Mouse (Mus musculus) hindbrain, embryonic 15.5 days (tissue): ENCODE data around the gene Ush2a. TPM values are rescaled to one million over a fixed set of nuclear protein-coding genes. Genes with fewer than 3 reads are reported as not detected.

Experiments
- ATAC-seq: fragments of 200-750 bp; cut with Nextera tagmentation; 2 replicates; pipeline ENCODE4 v1.8.0; 2017; ENCODE audit warnings: low read depth, moderate number of reproducible peaks, moderate TSS enrichment; ENCODE audit not compliant: low FRiP score
- H3K27ac ChIP-seq: fragments of 300-500 bp; sonication (generic); replicated peaks from 2 replicates; pipeline ENCODE4 v1.5.1; 2015; ENCODE audit warnings: mild to moderate bottlenecking, inconsistent platforms
- H3K27me3 ChIP-seq: fragments of 300-500 bp; sonication (generic); 2 replicates; pipeline ENCODE4 v1.6.1; 2015; ENCODE audit warnings: control low read depth, inconsistent platforms
- H3K36me3 ChIP-seq: fragments of 300-500 bp; sonication (generic); 2 replicates; pipeline ENCODE4 v1.6.1; 2015; ENCODE audit warnings: control low read depth, inconsistent platforms
- H3K4me1 ChIP-seq: fragments of 300-500 bp; sonication (generic); replicated peaks from 2 replicates; pipeline ENCODE4 v1.6.1; 2015; ENCODE audit warnings: control low read depth, inconsistent platforms
- H3K4me2 ChIP-seq: fragments of 300-500 bp; sonication (generic); 2 replicates; pipeline ENCODE4 v1.6.1; 2015; ENCODE audit warnings: moderate library complexity, mild to moderate bottlenecking, inconsistent platforms
- H3K4me3 ChIP-seq: fragments of 300-500 bp; sonication (generic); 2 replicates; pipeline ENCODE4 v1.5.1; 2015; ENCODE audit warnings: mild to moderate bottlenecking, inconsistent platforms
- H3K9ac ChIP-seq: fragments of 300-500 bp; sonication (generic); 2 replicates; pipeline ENCODE4 v1.6.1; 2015; ENCODE audit warnings: inconsistent platforms
- H3K9me3 ChIP-seq: fragments of 300-500 bp; sonication (generic); 2 replicates; pipeline ENCODE4 v1.6.1; 2016; ENCODE audit warnings: control low read depth, inconsistent platforms
- WGBS: fragments of 180-500 bp; shearing (Covaris S2); methylation state at CpG from one replicate; pipeline ENCODE4 v1.1.7; 2015; 5-methylcytosine and 5-hydroxymethylcytosine counted together
- polyA plus RNA-seq: library from polyadenylated mRNA; unstranded; fragments of >200 nt; fragmentation: Nextera tagmentation; extraction: Ambion mirVana; gene quantifications from 2 replicates; pipeline ENCODE4 v1.2.1, GENCODE M21; 2015

Gene Ush2a
- polyA plus RNA-seq, 1 experiment from 2014 or later, result 0.08 TPM

DNA sequence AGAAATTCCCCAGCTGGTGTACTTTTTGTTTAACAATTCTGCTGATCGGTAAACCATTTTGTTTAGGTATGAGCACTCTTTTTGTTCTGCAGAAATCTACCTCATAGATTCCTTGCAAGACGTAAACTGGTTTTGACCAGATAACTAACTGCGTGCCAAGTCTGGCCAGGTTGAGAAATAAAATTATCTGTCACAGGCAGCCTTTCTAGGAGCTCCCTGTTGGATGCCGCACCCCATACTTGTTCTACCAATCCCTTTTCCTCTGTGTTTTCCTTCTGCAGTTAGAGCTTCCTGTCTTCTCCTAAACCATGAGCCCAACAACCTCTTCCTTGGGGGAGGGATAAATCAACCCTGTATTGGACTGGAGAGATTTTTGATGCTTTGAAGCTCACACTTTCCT is 145.4 kb downstream of the Ush2a start:
- no peak overlapping the region for H3K4me2 ChIP-seq
- ATAC-seq, result no peak
- H3K27ac ChIP-seq, result no peak overlapping the region
- H3K27me3 ChIP-seq, result no peaks in the 10 kb centered on the region
- H3K4me1 ChIP-seq, result no peaks in the 10 kb centered on the region
- no peak overlapping the region for H3K9ac ChIP-seq
- H3K36me3 ChIP-seq, result no peaks in the 10 kb centered on the region
- 91% methylated on average over 4 of the region's 4 CpGs for WGBS
- H3K4me3 ChIP-seq, result no peak overlapping the region
- no peaks in the 10 kb centered on the region for H3K9me3 ChIP-seq

- no peak overlapping the region for H3K9ac ChIP-seq
- 82% methylated on average over 8 of the region's 8 CpGs for WGBS
- no peak overlapping the region for H3K4me3 ChIP-seq
- no peaks in the 10 kb centered on the region for H3K9me3 ChIP-seq
- no peaks in the 10 kb centered on the region for H3K27me3 ChIP-seq
- H3K4me1 ChIP-seq, result no peaks in the 10 kb centered on the region
- no peak overlapping the region for H3K4me2 ChIP-seq
- ATAC-seq, result no peak
- H3K36me3 ChIP-seq, result no peaks in the 10 kb centered on the region
- no peak overlapping the region for H3K27ac ChIP-seq
Observed at GRCm38 (mm10) chr1:188407613-188408386, 146.0 kb downstream of the Ush2a start.

DNA sequence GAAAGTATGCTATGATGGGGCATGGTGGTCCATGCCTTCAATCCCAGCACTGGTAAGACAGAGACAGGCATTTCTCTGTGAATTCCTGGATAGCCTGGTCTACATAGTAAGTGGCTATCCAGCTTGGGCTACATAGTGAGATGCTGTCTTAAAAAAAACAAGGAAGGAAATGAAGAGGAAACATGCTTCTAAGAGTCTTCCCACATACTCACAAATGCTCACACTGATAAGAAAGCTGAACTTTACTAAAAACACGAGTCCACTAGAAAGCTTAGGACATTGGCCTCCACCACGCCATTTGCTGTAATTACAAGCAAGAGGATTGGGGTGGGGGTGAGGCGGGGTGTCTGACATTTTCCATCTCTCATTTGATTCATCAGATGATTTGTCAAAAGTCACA is 148.7 kb downstream of the Ush2a start:
- H3K4me2 ChIP-seq, result no peak overlapping the region
- H3K27me3 ChIP-seq, result no peaks in the 10 kb centered on the region
- WGBS, result 89% methylated on average over 3 of the region's 3 CpGs
- no peaks in the 10 kb centered on the region for H3K36me3 ChIP-seq
- no peak overlapping the region for H3K4me3 ChIP-seq
- H3K27ac ChIP-seq, result no peak overlapping the region
- no peak overlapping the region for H3K9ac ChIP-seq
- no peaks in the 10 kb centered on the region for H3K4me1 ChIP-seq
- H3K9me3 ChIP-seq, result no peaks in the 10 kb centered on the region
- ATAC-seq, result no peak

- 94% methylated on average over 2 of the region's 2 CpGs for WGBS
- no peak for ATAC-seq
- Histone ChIP-seq H3K4me2 (no peak overlapping the region), H3K27me3 (no peaks in the 10 kb centered on the region), H3K9me3 (no peaks in the 10 kb centered on the region), H3K9ac (no peak overlapping the region), H3K36me3 (no peaks in the 10 kb centered on the region), H3K4me1 (no peaks in the 10 kb centered on the region), H3K4me3 (no peak overlapping the region), H3K27ac (no peak overlapping the region)
Observed at GRCm38 (mm10) chr1:188420543-188420942, 158.7 kb downstream of the Ush2a start.

DNA sequence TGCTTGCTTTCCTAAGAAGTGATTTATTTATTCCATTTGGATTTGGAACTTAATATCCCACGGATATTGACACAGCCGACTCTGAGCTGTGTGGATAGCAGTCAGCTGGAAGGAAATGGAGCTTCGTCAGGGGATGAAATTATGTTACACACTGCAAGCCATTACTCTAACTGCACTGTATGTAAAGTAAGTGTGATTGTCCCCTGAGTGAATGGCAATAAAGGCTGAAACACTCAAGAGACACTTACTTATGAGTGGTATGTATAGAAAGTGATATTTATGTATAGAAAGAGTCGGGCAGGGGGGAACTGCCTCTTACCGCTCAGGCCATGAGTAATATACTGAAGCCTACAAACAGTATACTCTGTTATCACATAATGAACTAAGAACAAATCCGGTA is 166.3 kb downstream of the Ush2a start:
- Histone ChIP-seq H3K9me3 (no peaks in the 10 kb centered on the region), H3K27ac (no peak overlapping the region), H3K27me3 (no peaks in the 10 kb centered on the region), H3K4me2 (no peak overlapping the region), H3K4me1 (no peaks in the 10 kb centered on the region), H3K36me3 (no peaks in the 10 kb centered on the region), H3K9ac (no peak overlapping the region), H3K4me3 (no peak overlapping the region)
- no peak for ATAC-seq
- 65% methylated on average over 6 of the region's 6 CpGs for WGBS

GRCm38 (mm10) chr1:188430689-188431088 is 168.9 kb downstream of the Ush2a start:
- Histone ChIP-seq H3K9me3 (no peaks in the 10 kb centered on the region), H3K27me3 (no peaks in the 10 kb centered on the region), H3K4me2 (no peak overlapping the region), H3K4me1 (no peaks in the 10 kb centered on the region), H3K27ac (no peak overlapping the region), H3K9ac (no peak overlapping the region), H3K36me3 (no peaks in the 10 kb centered on the region), H3K4me3 (no peak overlapping the region)
- no peak for ATAC-seq
- WGBS, result 65% methylated on average over 3 of the region's 3 CpGs

- Histone ChIP-seq H3K4me1 (no peaks in the 10 kb centered on the region), H3K27me3 (no peaks in the 10 kb centered on the region), H3K36me3 (no peaks in the 10 kb centered on the region), H3K9ac (no peak overlapping the region), H3K9me3 (no peaks in the 10 kb centered on the region), H3K27ac (no peak overlapping the region), H3K4me3 (no peak overlapping the region), H3K4me2 (no peak overlapping the region)
- 76% methylated on average over 5 of the region's 5 CpGs for WGBS
- no peak for ATAC-seq
Observed at GRCm38 (mm10) chr1:188447964-188448363, 186.1 kb downstream of the Ush2a start.

DNA sequence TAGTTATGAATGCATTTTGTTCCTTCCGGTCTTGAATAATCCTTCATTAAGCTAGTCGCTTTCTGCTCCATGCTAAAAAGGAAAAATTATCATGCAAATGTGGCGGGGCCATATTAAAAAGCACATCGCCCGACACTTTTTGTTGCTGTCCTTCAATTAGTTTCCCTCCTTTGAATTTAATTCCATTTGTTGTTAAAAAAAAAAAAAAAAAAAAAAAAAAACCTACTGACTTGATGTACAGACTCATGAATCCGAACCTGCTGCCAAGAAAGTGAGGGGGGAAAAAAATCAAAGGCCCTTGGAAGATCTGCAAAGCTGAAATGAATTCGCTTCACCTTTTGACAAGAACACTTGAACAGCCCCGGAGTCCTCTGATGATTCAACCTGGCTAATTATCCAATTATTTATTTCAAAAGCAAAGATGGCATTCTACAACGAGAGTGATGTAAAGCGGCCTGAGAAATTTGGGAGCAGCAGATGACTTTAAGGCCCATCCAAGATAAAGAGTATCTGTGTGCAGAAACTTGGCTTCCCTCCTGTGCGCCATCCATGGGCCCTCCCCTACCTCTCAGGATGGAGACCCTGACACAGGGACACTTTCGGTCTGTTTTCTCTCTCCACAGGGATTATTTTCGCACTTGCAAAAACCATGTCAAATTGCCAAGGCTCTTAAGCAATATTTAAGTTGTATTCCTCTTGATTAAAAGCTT is 194.8 kb downstream of the Ush2a start:
- 46% methylated on average over 13 of the region's 13 CpGs for WGBS
- Histone ChIP-seq H3K36me3 (no peaks in the 10 kb centered on the region), H3K9ac (no peak overlapping the region), H3K27me3 (no peaks in the 10 kb centered on the region), H3K4me2 (no peak overlapping the region), H3K4me3 (no peak overlapping the region), H3K9me3 (no peaks in the 10 kb centered on the region), H3K27ac (no peak overlapping the region), H3K4me1 (peaks cover 20% of the 10 kb centered on the region)
- no peak for ATAC-seq

DNA sequence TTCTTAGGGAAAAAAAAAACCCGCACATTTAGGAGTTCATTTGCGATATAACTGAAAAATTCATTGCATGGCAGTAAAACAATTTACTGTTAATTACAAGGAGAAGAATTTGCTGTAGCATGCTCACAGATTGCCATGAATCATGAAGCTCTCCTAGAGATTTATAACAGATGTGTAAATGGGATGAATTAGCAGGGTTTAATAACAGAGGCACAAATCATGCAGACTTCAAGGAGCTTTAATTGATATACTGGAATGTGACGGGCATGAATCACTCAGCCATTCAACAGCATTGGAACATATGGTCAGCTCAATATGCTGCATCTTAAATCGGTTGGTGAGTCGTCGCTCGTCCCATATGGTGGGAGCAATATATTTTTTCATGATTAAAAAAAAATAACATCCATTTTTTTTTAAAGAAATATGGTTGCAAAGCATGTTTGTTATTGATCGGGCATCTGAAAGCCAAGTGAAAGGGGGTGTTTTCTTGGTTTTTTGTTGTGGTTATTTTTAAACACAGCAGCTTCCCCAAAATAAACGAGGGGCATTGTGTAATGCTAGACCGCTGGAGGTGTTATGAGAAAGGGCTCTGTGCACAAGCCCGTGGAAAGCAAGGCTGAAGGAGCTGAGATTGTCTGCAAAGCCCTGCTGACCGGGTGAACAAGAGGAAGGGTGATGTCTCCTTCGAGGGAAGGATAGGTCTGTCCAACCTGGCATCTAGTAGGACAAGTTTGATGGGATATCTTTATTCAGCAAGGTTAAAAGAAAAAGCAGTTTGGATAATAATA is 195.6 kb downstream of the Ush2a start:
- Histone ChIP-seq H3K4me2 (no peak overlapping the region), H3K36me3 (no peaks in the 10 kb centered on the region), H3K9me3 (no peaks in the 10 kb centered on the region), H3K27me3 (no peaks in the 10 kb centered on the region), H3K4me3 (no peak overlapping the region), H3K4me1 (peaks cover 20% of the 10 kb centered on the region), H3K27ac (no peak overlapping the region), H3K9ac (no peak overlapping the region)
- WGBS, result 37% methylated on average over 13 of the region's 13 CpGs
- ATAC-seq, result no peak

- Histone ChIP-seq H3K4me1 (peaks cover 18% of the 10 kb centered on the region), H3K27me3 (no peaks in the 10 kb centered on the region), H3K27ac (no peak overlapping the region), H3K4me2 (no peak overlapping the region), H3K4me3 (no peak overlapping the region), H3K36me3 (no peaks in the 10 kb centered on the region), H3K9ac (no peak overlapping the region), H3K9me3 (no peaks in the 10 kb centered on the region)
- 88% methylated on average over 2 of the region's 2 CpGs for WGBS
- no peak for ATAC-seq
Observed at GRCm38 (mm10) chr1:188461203-188461602, 199.4 kb downstream of the Ush2a start.

GRCm38 (mm10) chr1:188464653-188465052 is 202.8 kb downstream of the Ush2a start:
- Histone ChIP-seq H3K4me3 (no peak overlapping the region), H3K36me3 (no peaks in the 10 kb centered on the region), H3K9ac (no peak overlapping the region), H3K27me3 (no peaks in the 10 kb centered on the region), H3K4me2 (no peak overlapping the region), H3K9me3 (no peaks in the 10 kb centered on the region), H3K4me1 (no peaks in the 10 kb centered on the region), H3K27ac (no peak overlapping the region)
- ATAC-seq, result no peak

- Histone ChIP-seq H3K27ac (no peak overlapping the region), H3K4me2 (no peak overlapping the region), H3K4me3 (no peak overlapping the region), H3K9me3 (no peaks in the 10 kb centered on the region), H3K4me1 (no peaks in the 10 kb centered on the region), H3K9ac (no peak overlapping the region), H3K36me3 (no peaks in the 10 kb centered on the region), H3K27me3 (no peaks in the 10 kb centered on the region)
- ATAC-seq, result peak; percentile 71
- WGBS, result 56% methylated on average over 10 of the region's 10 CpGs
Observed at GRCm38 (mm10) chr1:188468371-188468783, 206.6 kb downstream of the Ush2a start.
